Mouse (Mus musculus): ENCODE measurements around the gene Olfr1197. TPM values are rescaled to one million over a fixed set of nuclear protein-coding genes. Genes with fewer than 3 reads are reported as not detected.

Olfr1197 gene
- total RNA-seq (2015; ENCODE audit: low replicate concordance) = not detected in 2 replicates
- not detected in 2 replicates for total RNA-seq (2017; ENCODE audit: low replicate concordance)

- no peak for ATAC-seq (replicated peaks; ENCODE audit: low FRiP score, poor library complexity, severe bottlenecking)
These were observed at the start of gene Olfr1197 for GRCm38 (mm10) chr2:88732266-88732665. Gene Olfr1197 (minus strand): TSS chr2:88732366.

- ATAC-seq (replicated peaks; ENCODE audit: low FRiP score, poor library complexity, severe bottlenecking) = no peak
These were observed 38.2 kb upstream of the Olfr1197 start, which contains the start of gene Olfr1200 for GRCm38 (mm10) chr2:88770388-88770787. Gene Olfr1200 (minus strand): TSS chr2:88770488.

DNA sequence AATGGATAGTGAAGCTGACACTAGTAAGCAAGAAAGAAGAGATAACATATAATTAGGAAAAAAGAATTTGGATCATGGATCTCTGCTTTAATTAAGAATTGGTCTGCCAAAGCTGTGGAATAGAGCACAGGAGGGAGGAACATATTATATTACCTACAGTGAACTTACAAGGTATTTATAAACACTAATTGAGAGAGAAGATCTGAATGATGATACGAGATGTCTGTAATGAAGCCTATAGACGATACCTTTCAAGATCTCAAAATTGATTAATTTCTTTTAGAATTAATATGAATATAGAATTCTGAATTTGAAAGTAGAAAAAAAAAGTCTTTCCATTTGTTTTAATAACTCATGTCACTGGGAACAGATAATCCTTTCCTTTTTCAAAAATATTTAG lies 28.2 kb upstream of the Olfr1197 start, which contains the start of gene Olfr1199:
Gene Olfr1199, minus strand, starts transcription at position 101 of the 400 bp plus-strand sequence.
- ATAC-seq (replicated peaks; ENCODE audit: low FRiP score, poor library complexity, severe bottlenecking) = no peak

- no peak for ATAC-seq (replicated peaks; ENCODE audit: low FRiP score, poor library complexity, severe bottlenecking)
These were observed 19.1 kb upstream of the Olfr1197 start, which contains the start of gene Olfr1198 for GRCm38 (mm10) chr2:88751270-88751669. Gene Olfr1198 (minus strand): TSS chr2:88751370.

- ATAC-seq (replicated peaks; ENCODE audit: low FRiP score, poor library complexity, severe bottlenecking) = no peak
These were observed 11.2 kb upstream of the Olfr1197 start for GRCm38 (mm10) chr2:88743379-88743778.

DNA sequence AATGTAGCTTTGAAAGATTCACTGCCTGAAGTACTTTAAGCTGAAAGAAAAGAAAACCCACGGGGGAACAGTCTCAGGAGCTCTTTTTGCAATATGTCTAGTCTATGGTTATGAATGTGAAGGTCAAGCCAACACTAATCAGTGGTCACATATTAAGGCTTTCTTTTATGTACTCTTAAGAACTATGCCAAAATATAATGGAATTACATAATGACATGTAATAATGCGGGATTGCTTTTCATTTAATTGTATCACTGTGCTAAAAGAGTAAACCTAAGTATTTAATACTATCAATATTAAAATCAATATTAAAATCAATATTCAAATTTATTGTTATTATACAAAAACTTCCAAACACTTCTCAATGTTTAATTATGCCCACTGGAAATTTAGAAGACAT lies 27.7 kb downstream of the Olfr1197 start, which contains the start of gene Olfr1196:
Gene Olfr1196, minus strand, starts transcription at position 101 of the 400 bp plus-strand sequence.
- ATAC-seq (replicated peaks; ENCODE audit: low FRiP score, poor library complexity, severe bottlenecking) = no peak

GRCm38 (mm10) chr2:88689087-88689486 lies 43.1 kb downstream of the Olfr1197 start, which contains the start of gene Olfr1195:
Gene Olfr1195 (minus strand): TSS chr2:88689187.
- no peak for ATAC-seq (replicated peaks; ENCODE audit: low FRiP score, poor library complexity, severe bottlenecking)

Other genes starting within 250 kb of the Olfr1197 start
- gene Olfr1184, start 248.8 kb downstream of the Olfr1197 start, total RNA-seq (2015; ENCODE audit: low replicate concordance) = not detected in 2 replicates
- not detected in 2 replicates for gene Olfr1184, start 248.8 kb downstream of the Olfr1197 start, total RNA-seq (2017; ENCODE audit: low replicate concordance)
- not detected in 2 replicates for gene Olfr1185-ps1, start 239.0 kb downstream of the Olfr1197 start, total RNA-seq (2015; ENCODE audit: low replicate concordance)
- gene Olfr1185-ps1, start 239.0 kb downstream of the Olfr1197 start, total RNA-seq (2017; ENCODE audit: low replicate concordance) = not detected in 2 replicates
- not detected in 2 replicates for gene Olfr1186, start 213.8 kb downstream of the Olfr1197 start, total RNA-seq (2015; ENCODE audit: low replicate concordance)
- not detected in 2 replicates for gene Olfr1186, start 213.8 kb downstream of the Olfr1197 start, total RNA-seq (2017; ENCODE audit: low replicate concordance)
- not detected in 2 replicates for gene Olfr1188, start 175.4 kb downstream of the Olfr1197 start, total RNA-seq (2015; ENCODE audit: low replicate concordance)
- gene Olfr1188, start 175.4 kb downstream of the Olfr1197 start, total RNA-seq (2017; ENCODE audit: low replicate concordance) = not detected in 2 replicates
- not detected in 2 replicates for gene Olfr1189, start 145.9 kb downstream of the Olfr1197 start, total RNA-seq (2015; ENCODE audit: low replicate concordance)
- not detected in 2 replicates for gene Olfr1189, start 145.9 kb downstream of the Olfr1197 start, total RNA-seq (2017; ENCODE audit: low replicate concordance)
- gene Olfr1191-ps1, start 91.8 kb downstream of the Olfr1197 start, total RNA-seq (2015; ENCODE audit: low replicate concordance) = not detected in 2 replicates
- gene Olfr1191-ps1, start 91.8 kb downstream of the Olfr1197 start, total RNA-seq (2017; ENCODE audit: low replicate concordance) = not detected in 2 replicates
- not detected in 2 replicates for gene Olfr1192-ps1, start 83.9 kb downstream of the Olfr1197 start, total RNA-seq (2015; ENCODE audit: low replicate concordance)
- gene Olfr1192-ps1, start 83.9 kb downstream of the Olfr1197 start, total RNA-seq (2017; ENCODE audit: low replicate concordance) = not detected in 2 replicates
- not detected in 2 replicates for gene Olfr1193, start 56.7 kb downstream of the Olfr1197 start, total RNA-seq (2015; ENCODE audit: low replicate concordance)
- not detected in 2 replicates for gene Olfr1193, start 56.7 kb downstream of the Olfr1197 start, total RNA-seq (2017; ENCODE audit: low replicate concordance)
- gene Olfr1195, start 43.2 kb downstream of the Olfr1197 start, total RNA-seq (2015; ENCODE audit: low replicate concordance) = not detected in 2 replicates
- gene Olfr1195, start 43.2 kb downstream of the Olfr1197 start, total RNA-seq (2017; ENCODE audit: low replicate concordance) = not detected in 2 replicates
- not detected in 2 replicates for gene Olfr1196, start 27.8 kb downstream of the Olfr1197 start, total RNA-seq (2015; ENCODE audit: low replicate concordance)
- not detected in 2 replicates for gene Olfr1196, start 27.8 kb downstream of the Olfr1197 start, total RNA-seq (2017; ENCODE audit: low replicate concordance)
- gene Olfr1198, start 19.0 kb upstream of the Olfr1197 start, total RNA-seq (2015; ENCODE audit: low replicate concordance) = not detected in 2 replicates
- not detected in 2 replicates for gene Olfr1198, start 19.0 kb upstream of the Olfr1197 start, total RNA-seq (2017; ENCODE audit: low replicate concordance)
- not detected in 2 replicates for gene Olfr1199, start 28.1 kb upstream of the Olfr1197 start, total RNA-seq (2015; ENCODE audit: low replicate concordance)
- not detected in 2 replicates for gene Olfr1199, start 28.1 kb upstream of the Olfr1197 start, total RNA-seq (2017; ENCODE audit: low replicate concordance)
- not detected in 2 replicates for gene Olfr1200, start 38.1 kb upstream of the Olfr1197 start, total RNA-seq (2015; ENCODE audit: low replicate concordance)
- gene Olfr1200, start 38.1 kb upstream of the Olfr1197 start, total RNA-seq (2017; ENCODE audit: low replicate concordance) = not detected in 2 replicates
- gene Olfr1201, start 60.7 kb upstream of the Olfr1197 start, total RNA-seq (2015; ENCODE audit: low replicate concordance) = not detected in 2 replicates
- gene Olfr1201, start 60.7 kb upstream of the Olfr1197 start, total RNA-seq (2017; ENCODE audit: low replicate concordance) = not detected in 2 replicates
- gene Olfr1202, start 82.1 kb upstream of the Olfr1197 start, total RNA-seq (2015; ENCODE audit: low replicate concordance) = not detected in 2 replicates
- gene Olfr1202, start 82.1 kb upstream of the Olfr1197 start, total RNA-seq (2017; ENCODE audit: low replicate concordance) = not detected in 2 replicates
- gene Olfr1205, start 97.4 kb upstream of the Olfr1197 start, total RNA-seq (2015; ENCODE audit: low replicate concordance) = not detected in 2 replicates
- not detected in 2 replicates for gene Olfr1205, start 97.4 kb upstream of the Olfr1197 start, total RNA-seq (2017; ENCODE audit: low replicate concordance)
- gene Olfr1204, start 116.9 kb upstream of the Olfr1197 start, total RNA-seq (2015; ENCODE audit: low replicate concordance) = not detected in 2 replicates
- not detected in 2 replicates for gene Olfr1204, start 116.9 kb upstream of the Olfr1197 start, total RNA-seq (2017; ENCODE audit: low replicate concordance)
- gene Olfr1206, start 130.9 kb upstream of the Olfr1197 start, total RNA-seq (2015; ENCODE audit: low replicate concordance) = not detected in 2 replicates
- gene Olfr1206, start 130.9 kb upstream of the Olfr1197 start, total RNA-seq (2017; ENCODE audit: low replicate concordance) = not detected in 2 replicates
- not detected in 2 replicates for gene Olfr1208, start 169.9 kb upstream of the Olfr1197 start, total RNA-seq (2015; ENCODE audit: low replicate concordance)
- not detected in 2 replicates for gene Olfr1208, start 169.9 kb upstream of the Olfr1197 start, total RNA-seq (2017; ENCODE audit: low replicate concordance)
- not detected in 2 replicates for gene Olfr1209, start 182.8 kb upstream of the Olfr1197 start, total RNA-seq (2015; ENCODE audit: low replicate concordance)
- gene Olfr1209, start 182.8 kb upstream of the Olfr1197 start, total RNA-seq (2017; ENCODE audit: low replicate concordance) = not detected in 2 replicates
- gene Olfr1211, start 205.7 kb upstream of the Olfr1197 start, total RNA-seq (2015; ENCODE audit: low replicate concordance) = not detected in 2 replicates
- gene Olfr1211, start 205.7 kb upstream of the Olfr1197 start, total RNA-seq (2017; ENCODE audit: low replicate concordance) = not detected in 2 replicates
- not detected in 2 replicates for gene Olfr1212, start 221.6 kb upstream of the Olfr1197 start, total RNA-seq (2015; ENCODE audit: low replicate concordance)
- not detected in 2 replicates for gene Olfr1212, start 221.6 kb upstream of the Olfr1197 start, total RNA-seq (2017; ENCODE audit: low replicate concordance)
- not detected in 2 replicates for gene Gm13762, start 247.9 kb upstream of the Olfr1197 start, total RNA-seq (2015; ENCODE audit: low replicate concordance)
- gene Gm13762, start 247.9 kb upstream of the Olfr1197 start, total RNA-seq (2017; ENCODE audit: low replicate concordance) = not detected in 2 replicates